Mouse (Mus musculus) kidney, postnatal 0 days (tissue): ENCODE results near the gene Hcst. TPM values are rescaled to one million over a fixed set of nuclear protein-coding genes. Genes with fewer than 3 reads are reported as not detected.

ENCODE experiments used
- ATAC-seq: fragments of 200-750 bp; cut with Nextera tagmentation; replicated peaks from 2 replicates; pipeline ENCODE4 v1.8.0; 2017; ENCODE audit warnings: low read depth, moderate number of reproducible peaks, moderate TSS enrichment, moderate library complexity; ENCODE audit not compliant: low FRiP score
- DNase-seq: peaks from one replicate; pipeline ENCODE4 v3.0.0-alpha.2; 2016; ENCODE audit warnings: low spot score
- H3K27ac ChIP-seq: fragments of 300-500 bp; sonication (generic); 2 replicates; pipeline ENCODE4 v1.5.1; 2014; ENCODE audit warnings: mild to moderate bottlenecking
- H3K27me3 ChIP-seq: fragments of 300-500 bp; sonication (generic); 2 replicates; pipeline ENCODE4 v1.6.1; 2014; ENCODE audit warnings: low read length, mixed read lengths; ENCODE audit not compliant: insufficient read depth
- H3K36me3 ChIP-seq: fragments of 300-500 bp; sonication (generic); 2 replicates; pipeline ENCODE4 v1.6.1; 2014; ENCODE audit warnings: low read length, mixed read lengths; ENCODE audit not compliant: insufficient read depth
- H3K4me1 ChIP-seq: fragments of 300-500 bp; sonication (generic); replicated peaks from 2 replicates; pipeline ENCODE4 v1.6.1; 2014; ENCODE audit warnings: antibody characterized with exemption, low read length, mixed read lengths; ENCODE audit not compliant: insufficient read depth
- H3K4me2 ChIP-seq: fragments of 300-500 bp; sonication (generic); 2 replicates; pipeline ENCODE4 v1.6.1; 2014; ENCODE audit warnings: mild to moderate bottlenecking, low read length, moderate library complexity, mixed read lengths
- H3K4me3 ChIP-seq: fragments of 300-500 bp; sonication (generic); replicated peaks from 2 replicates; pipeline ENCODE4 v1.5.1; 2014; ENCODE audit warnings: low read depth, low read length
- H3K9ac ChIP-seq: fragments of 300-500 bp; sonication (generic); 2 replicates; pipeline ENCODE4 v1.6.1; 2014; ENCODE audit warnings: low read depth, low read length
- H3K9me3 ChIP-seq: fragments of 300-500 bp; sonication (generic); replicated peaks from 2 replicates; pipeline ENCODE4 v1.6.1; 2016; ENCODE audit warnings: low read length, inconsistent platforms, mixed read lengths
- CTCF ChIP-seq: IDR thresholded peaks from 2 replicates; pipeline ENCODE4 v1.5.1; 2016; ENCODE audit warnings: antibody characterized with exemption, low read depth, mild to moderate bottlenecking, moderate library complexity
- WGBS: fragments of 180-500 bp; shearing (Covaris S2); extraction: QIAGEN DNeasy Blood & Tissue Kit; methylation state at CpG from one replicate; pipeline ENCODE4 v1.1.7; 2014; 5-methylcytosine and 5-hydroxymethylcytosine counted together
- polyA plus RNA-seq: library from polyadenylated mRNA; unstranded; fragments of >200 nt; fragmentation: Nextera tagmentation; extraction: Ambion mirVana; gene quantifications from 2 replicates; pipeline ENCODE4 v1.2.1, GENCODE M21; 2015

The Hcst gene
- polyA plus RNA-seq, 1 experiment from 2014 or later: 2.1 TPM

- H3K9me3 ChIP-seq: no peaks in the 10 kb centered on the region
- DNase-seq (no peak), ATAC-seq (no peak)
- H3K9ac ChIP-seq: no peak overlapping the region
- H3K27ac ChIP-seq: no peak overlapping the region
- H3K4me2 ChIP-seq: no peak overlapping the region
- no peaks in the 10 kb centered on the region for H3K4me1 ChIP-seq
- H3K27me3 ChIP-seq: no peaks in the 10 kb centered on the region
- 47% methylated on average over 9 of the region's 9 CpGs for WGBS
- H3K36me3 ChIP-seq: no peaks in the 10 kb centered on the region
- no peak overlapping the region for H3K4me3 ChIP-seq
- no peak for TF ChIP-seq CTCF
These were observed 15.5 kb upstream of the Hcst start for GRCm38 (mm10) chr7:30435156-30435555.

GRCm38 (mm10) chr7:30434701-30435100 is 15.0 kb upstream of the Hcst start:
- no peak for ATAC-seq
- no peak for TF ChIP-seq CTCF
- 75% methylated on average over 10 of the region's 10 CpGs for WGBS

GRCm38 (mm10) chr7:30434238-30434637 is 14.6 kb upstream of the Hcst start:
- H3K27ac ChIP-seq: no peak overlapping the region
- H3K9ac ChIP-seq: no peak overlapping the region
- ATAC-seq (no peak; the same call in 1 of the 2 replicates), DNase-seq (peak; percentile 81)
- H3K4me2 ChIP-seq: no peak overlapping the region
- TF ChIP-seq CTCF: no peak
- H3K36me3 ChIP-seq: no peaks in the 10 kb centered on the region
- H3K4me3 ChIP-seq: no peak overlapping the region
- WGBS: 4% methylated on average over 10 of the region's 10 CpGs
- no peaks in the 10 kb centered on the region for H3K27me3 ChIP-seq
- no peaks in the 10 kb centered on the region for H3K9me3 ChIP-seq
- H3K4me1 ChIP-seq: no peaks in the 10 kb centered on the region

More at GRCm38 (mm10) chr7:30434701-30435100, 15.0 kb upstream of the Hcst start:
- H3K9me3 ChIP-seq: no peaks in the 10 kb centered on the region
- H3K36me3 ChIP-seq: no peaks in the 10 kb centered on the region
- no peaks in the 10 kb centered on the region for H3K4me1 ChIP-seq
- H3K27ac ChIP-seq: no peak overlapping the region
- no peak overlapping the region for H3K9ac ChIP-seq
- H3K27me3 ChIP-seq: no peaks in the 10 kb centered on the region
- H3K4me3 ChIP-seq: no peak overlapping the region
- no peak for DNase-seq
- H3K4me2 ChIP-seq: no peak overlapping the region

GRCm38 (mm10) chr7:30431793-30432192 is 12.1 kb upstream of the Hcst start:
- ATAC-seq: no peak
- H3K4me3 ChIP-seq: no peak overlapping the region
- H3K27me3 ChIP-seq: no peaks in the 10 kb centered on the region
- no peak overlapping the region for H3K27ac ChIP-seq
- H3K9ac ChIP-seq: no peak overlapping the region
- H3K4me2 ChIP-seq: no peak overlapping the region
- no peaks in the 10 kb centered on the region for H3K9me3 ChIP-seq
- no peaks in the 10 kb centered on the region for H3K36me3 ChIP-seq
- peak; percentile 80 for DNase-seq
- WGBS: 8% methylated on average over 3 of the region's 3 CpGs
- TF ChIP-seq CTCF: peak; percentile 74
- H3K4me1 ChIP-seq: no peaks in the 10 kb centered on the region

GRCm38 (mm10) chr7:30430191-30430590 is 10.5 kb upstream of the Hcst start:
- Histone ChIP-seq H3K4me1 (no peaks in the 10 kb centered on the region), H3K27me3 (no peaks in the 10 kb centered on the region), H3K36me3 (no peaks in the 10 kb centered on the region), H3K27ac (no peak overlapping the region), H3K9me3 (no peaks in the 10 kb centered on the region), H3K4me3 (no peak overlapping the region), H3K4me2 (no peak overlapping the region), H3K9ac (no peak overlapping the region)
- ATAC-seq (no peak), DNase-seq (no peak)
- WGBS: 29% methylated on average over 2 of the region's 2 CpGs
- no peak for TF ChIP-seq CTCF

GRCm38 (mm10) chr7:30429327-30429726 is 9.7 kb upstream of the Hcst start:
- H3K9ac ChIP-seq: no peak overlapping the region
- H3K9me3 ChIP-seq: no peaks in the 10 kb centered on the region
- no peak overlapping the region for H3K4me2 ChIP-seq
- H3K4me1 ChIP-seq: no peaks in the 10 kb centered on the region
- ATAC-seq: no peak
- no peak for DNase-seq
- H3K27me3 ChIP-seq: no peaks in the 10 kb centered on the region
- H3K27ac ChIP-seq: no peak overlapping the region
- TF ChIP-seq CTCF: no peak
- H3K36me3 ChIP-seq: no peaks in the 10 kb centered on the region
- H3K4me3 ChIP-seq: no peak overlapping the region

- H3K9ac ChIP-seq: peak overlapping the region; percentile 46; the same call in 1 of the 2 replicates
- H3K36me3 ChIP-seq: no peaks in the 10 kb centered on the region
- H3K27me3 ChIP-seq: no peaks in the 10 kb centered on the region
- peak overlapping the region; percentile 42 for H3K4me3 ChIP-seq
- no peaks in the 10 kb centered on the region; the same call in 1 of the 2 replicates for H3K9me3 ChIP-seq
- no peak overlapping the region; the same call in 1 of the 2 replicates for H3K27ac ChIP-seq
- no peak for DNase-seq
- no peak for ATAC-seq
- 43% methylated on average over 23 of the region's 23 CpGs for WGBS
- H3K4me2 ChIP-seq: peak overlapping the region; percentile 78
- no peak for TF ChIP-seq CTCF
- H3K4me1 ChIP-seq: 0 out of 2 replicates have a peak, but pooled peaks cover 6% of the 10 kb centered on the region
These were observed 3.5 kb upstream of the Hcst start for GRCm38 (mm10) chr7:30423071-30423641.
